Mouse (Mus musculus) testis, adult 2 months (tissue): ENCODE results near the gene Gm12216. TPM values are rescaled to one million over a fixed set of nuclear protein-coding genes. Genes with fewer than 3 reads are reported as not detected.

ENCODE experiments used
- H3K27ac ChIP-seq: fragments of 200-500 bp; 2 replicates; pipeline ENCODE4 v1.5.1; 2012; ENCODE audit warnings: low read depth, low read length; ENCODE audit not compliant: control insufficient read depth, insufficient read depth
- H3K27me3 ChIP-seq: fragments of 200-500 bp; 2 replicates; pipeline ENCODE4 v1.6.1; 2012; ENCODE audit warnings: mild to moderate bottlenecking, low read length, moderate library complexity; ENCODE audit not compliant: control insufficient read depth, insufficient read depth
- H3K36me3 ChIP-seq: fragments of 200-500 bp; 2 replicates; pipeline ENCODE4 v1.6.1; 2012; ENCODE audit warnings: mild to moderate bottlenecking, low read length; ENCODE audit not compliant: control insufficient read depth, insufficient read depth
- H3K4me1 ChIP-seq: fragments of 200-500 bp; 2 replicates; pipeline ENCODE4 v1.6.1; 2012; ENCODE audit warnings: low read length; ENCODE audit not compliant: control insufficient read depth, insufficient read depth
- H3K4me3 ChIP-seq: fragments of 200-500 bp; 2 replicates; pipeline ENCODE4 v1.5.1; 2012; ENCODE audit warnings: low read depth, mild to moderate bottlenecking, low read length, moderate library complexity, mixed read lengths; ENCODE audit not compliant: control insufficient read depth
- CTCF ChIP-seq: fragments of 200-500 bp; IDR thresholded peaks from 2 replicates; pipeline ENCODE4 v1.5.1; 2012; ENCODE audit warnings: low read depth, mild to moderate bottlenecking, inconsistent platforms, low read length, moderate library complexity; ENCODE audit not compliant: control insufficient read depth, insufficient read depth, insufficient replicate concordance
- POLR2A ChIP-seq: fragments of 200-500 bp; IDR thresholded peaks from 2 replicates; pipeline ENCODE4 v1.6.1; 2012; ENCODE audit warnings: low read depth, mild to moderate bottlenecking, inconsistent platforms, low read length, moderate library complexity; ENCODE audit not compliant: control insufficient read depth
- polyA plus RNA-seq: library from polyadenylated mRNA; depleted of rRNA; stranded (reverse); fragments of >200 nt; gene quantifications from 2 replicates; pipeline ENCODE4 v1.2.3, GENCODE M21; 2012; rRNA removed

Gene Gm12216
- polyA plus RNA-seq, 1 experiment, result 0.91 TPM

DNA sequence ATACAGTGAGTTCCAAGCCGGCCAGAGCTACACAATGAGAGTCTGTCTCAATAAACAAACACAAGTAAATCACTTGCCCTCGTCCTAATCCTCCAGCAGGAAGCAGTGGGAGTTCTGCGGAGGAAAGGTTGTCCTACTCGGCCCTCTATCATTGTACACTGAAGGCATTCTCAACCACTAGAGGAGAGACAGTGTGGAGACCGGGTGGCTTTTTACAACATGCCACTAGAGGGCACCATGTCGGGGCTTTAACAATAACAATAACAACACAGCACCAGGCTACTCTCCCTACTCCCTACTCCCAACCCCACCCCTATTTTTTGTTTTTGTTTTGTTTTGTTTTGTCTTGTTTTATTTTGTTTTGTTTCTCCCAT lies 121.5 kb downstream of the Gm12216 start:
- H3K27ac ChIP-seq, result peak overlapping the region; percentile 44
- TF ChIP-seq POLR2A (no peak), CTCF (no peak)
- H3K4me3 ChIP-seq, result no peak overlapping the region
- H3K4me1 ChIP-seq, result peaks cover 24% of the 10 kb centered on the region
- no peaks in the 10 kb centered on the region for H3K36me3 ChIP-seq
- no peaks in the 10 kb centered on the region for H3K27me3 ChIP-seq

- H3K27ac ChIP-seq, result peak overlapping the region; percentile 44
- H3K4me1 ChIP-seq, result peaks cover 24% of the 10 kb centered on the region
Measured at GRCm38 (mm10) chr11:53736771-53737572, 122.1 kb downstream of the Gm12216 start.

DNA sequence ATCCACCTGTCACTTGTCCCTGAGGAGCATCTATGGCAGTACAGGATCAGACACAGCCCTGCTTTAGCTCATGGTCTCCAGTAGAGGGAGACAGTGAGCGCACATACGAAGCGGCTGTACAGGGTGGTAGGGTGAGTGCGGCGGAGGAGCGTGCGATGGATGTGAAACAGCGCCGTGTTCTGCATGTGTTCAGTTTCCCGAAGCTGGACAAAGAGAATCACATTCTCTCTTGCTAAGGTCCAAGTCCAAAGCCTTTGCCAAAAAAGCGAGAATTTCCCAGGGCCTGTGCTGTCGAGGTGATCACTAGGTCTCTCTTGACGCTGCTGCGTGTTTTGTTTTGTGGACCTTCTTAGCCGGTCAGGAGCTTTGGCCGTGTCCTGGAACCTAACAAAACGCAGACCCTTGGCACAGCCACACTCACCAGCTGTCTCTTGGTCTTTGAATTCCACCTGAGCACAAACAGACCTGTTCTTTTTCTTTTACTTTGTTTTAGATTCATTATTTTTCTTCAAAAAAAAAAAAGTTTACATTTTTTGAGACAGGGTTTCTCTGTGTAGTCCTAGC lies 123.3 kb downstream of the Gm12216 start:
- Histone ChIP-seq H3K27me3 (no peaks in the 10 kb centered on the region), H3K36me3 (no peaks in the 10 kb centered on the region), H3K27ac (no peak overlapping the region), H3K4me3 (peak overlapping the region; percentile 65), H3K4me1 (peaks cover 24% of the 10 kb centered on the region)
- peak; percentile 100 for TF ChIP-seq CTCF
- no peak for TF ChIP-seq POLR2A

More at GRCm38 (mm10) chr11:53736771-53737572, 122.1 kb downstream of the Gm12216 start:
- Histone ChIP-seq H3K36me3 (no peaks in the 10 kb centered on the region), H3K27me3 (no peaks in the 10 kb centered on the region), H3K4me3 (no peak overlapping the region)
- TF ChIP-seq POLR2A (no peak), CTCF (peak; percentile 89)

GRCm38 (mm10) chr11:53734970-53735681 lies 123.9 kb downstream of the Gm12216 start:
- Histone ChIP-seq H3K4me3 (peak overlapping the region; percentile 65), H3K4me1 (peaks cover 24% of the 10 kb centered on the region), H3K27me3 (no peaks in the 10 kb centered on the region), H3K36me3 (no peaks in the 10 kb centered on the region), H3K27ac (no peak overlapping the region)
- TF ChIP-seq CTCF (no peak), POLR2A (no peak)

- no peaks in the 10 kb centered on the region for H3K27me3 ChIP-seq
- TF ChIP-seq POLR2A (no peak), CTCF (no peak)
- H3K4me1 ChIP-seq, result peaks cover 24% of the 10 kb centered on the region
- H3K27ac ChIP-seq, result no peak overlapping the region
- H3K4me3 ChIP-seq, result no peak overlapping the region
- no peaks in the 10 kb centered on the region for H3K36me3 ChIP-seq
Measured at GRCm38 (mm10) chr11:53734431-53734830, 124.6 kb downstream of the Gm12216 start.

DNA sequence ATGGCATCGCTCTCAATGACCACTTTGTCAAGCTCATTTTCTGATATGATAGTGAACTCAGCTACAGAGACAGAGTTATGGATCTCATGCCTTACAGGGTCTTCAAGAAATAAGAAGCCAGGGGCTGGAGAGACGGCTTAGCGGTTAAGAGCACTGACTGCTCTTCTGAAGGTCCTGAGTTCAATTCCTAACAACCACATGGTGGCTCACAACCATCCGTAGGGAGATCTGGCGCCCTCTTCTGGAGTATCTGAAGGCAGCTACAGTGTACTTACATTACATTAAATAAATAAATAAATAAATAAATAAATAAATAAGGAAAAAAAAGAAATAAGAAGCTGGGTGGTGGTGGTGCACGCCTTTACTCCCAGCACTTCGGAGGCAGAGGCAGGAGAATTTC lies 125.2 kb downstream of the Gm12216 start:
- TF ChIP-seq POLR2A (no peak), CTCF (no peak)
- H3K4me3 ChIP-seq, result no peak overlapping the region
- no peaks in the 10 kb centered on the region for H3K36me3 ChIP-seq
- H3K27ac ChIP-seq, result no peak overlapping the region
- no peaks in the 10 kb centered on the region for H3K27me3 ChIP-seq
- H3K4me1 ChIP-seq, result peaks cover 24% of the 10 kb centered on the region

Other genes starting within 250 kb of the Gm12216 start
- not detected in 2 replicates for gene Il4, start 240.6 kb downstream of the Gm12216 start, polyA plus RNA-seq
- gene Il13, start 224.6 kb downstream of the Gm12216 start, polyA plus RNA-seq, result 0.96 and 1.1 TPM in 2 replicates
- 3.0 and 3.2 TPM in 2 replicates for gene Rad50, start 151.9 kb downstream of the Gm12216 start, polyA plus RNA-seq
- 0.23 and 0.27 TPM in 2 replicates for gene Il5, start 138.5 kb downstream of the Gm12216 start, polyA plus RNA-seq
- gene Irf1, start 89.2 kb downstream of the Gm12216 start, polyA plus RNA-seq, result 3.4 TPM in 2 replicates
- gene Gm17334, start 86.1 kb downstream of the Gm12216 start, polyA plus RNA-seq, result not detected in 2 replicates
- gene Slc22a5, start 32.4 kb upstream of the Gm12216 start, polyA plus RNA-seq, result 20.7 and 21.7 TPM in 2 replicates
- gene Slc22a21, start 121.1 kb upstream of the Gm12216 start, polyA plus RNA-seq, result 67.2 and 68.6 TPM in 2 replicates
- 0.47 and 0.57 TPM in 2 replicates for gene Slc22a4, start 168.8 kb upstream of the Gm12216 start, polyA plus RNA-seq
- 4.4 and 7.2 TPM in 2 replicates for gene Pdlim4, start 209.8 kb upstream of the Gm12216 start, polyA plus RNA-seq
- gene P4ha2, start 240.8 kb upstream of the Gm12216 start, polyA plus RNA-seq, result 6.3 and 7.8 TPM in 2 replicates